Mouse (Mus musculus) CH12.LX (cell line): ENCODE results near the gene Nelfcd. TPM values are rescaled to one million over a fixed set of nuclear protein-coding genes. Genes with fewer than 3 reads are reported as not detected.

ENCODE experiments used
- DNase-seq: peaks from one replicate; pipeline ENCODE4 v3.0.0-alpha.2; 2013; ENCODE audit errors: extremely low read depth
- H3K27ac ChIP-seq: 2 replicates; pipeline ENCODE4 v1.5.1; 2012; ENCODE audit warnings: low read depth, mild to moderate bottlenecking, control low read depth, moderate library complexity; ENCODE audit not compliant: insufficient read depth
- H3K27me3 ChIP-seq: replicated peaks from 2 replicates; pipeline ENCODE3; 2012; ENCODE audit warnings: inconsistent platforms
- H3K36me3 ChIP-seq, 2 experiments: replicated peaks in 1 of 2; 2 replicates each; pipeline versions ENCODE3 to v1.6.1; 2012; ENCODE audit warnings: inconsistent platforms in 1 of 2, low read length in 1 of 2, mild to moderate bottlenecking in 1 of 2, mixed read lengths in 1 of 2, moderate library complexity in 1 of 2; ENCODE audit not compliant: control insufficient read depth in 1 of 2, insufficient read depth in 1 of 2
- H3K4me1 ChIP-seq, 2 experiments: 2 replicates each; pipeline ENCODE4 v1.6.1; 2012; ENCODE audit warnings: inconsistent platforms in 1 of 2, moderate library complexity in 1 of 2; ENCODE audit not compliant: insufficient read depth in 2 of 2, control insufficient read depth in 1 of 2
- H3K4me2 ChIP-seq: 2 replicates; pipeline ENCODE4 v1.6.1; 2012; ENCODE audit warnings: low read depth, mild to moderate bottlenecking, control low read depth; ENCODE audit not compliant: poor library complexity, insufficient read depth, severe bottlenecking
- H3K4me3 ChIP-seq, 3 experiments: fragments of 150-350 bp in 1 of 3; sonication (generic) in 1 of 3; replicated peaks in 1 of 3; 2 replicates each; pipeline versions ENCODE3 to v1.5.1; 2011 to 2012; ENCODE audit warnings: low read depth in 2 of 3, low read length in 2 of 3, mild to moderate bottlenecking in 2 of 3, moderate library complexity in 2 of 3, control low read depth in 1 of 3, improper control_type of control experiment in 1 of 3, inconsistent platforms in 1 of 3, mixed read lengths in 1 of 3; ENCODE audit not compliant: poor library complexity in 1 of 3
- H3K79me2 ChIP-seq: replicated peaks from 2 replicates; pipeline ENCODE4 v1.6.1; 2012; ENCODE audit warnings: mild to moderate bottlenecking, moderate library complexity; ENCODE audit not compliant: control insufficient read depth, poor library complexity, insufficient read depth, severe bottlenecking; ENCODE audit errors: extremely low read depth
- H3K9ac ChIP-seq: 2 replicates; pipeline ENCODE4 v1.6.1; 2012; ENCODE audit warnings: low read depth, mild to moderate bottlenecking, control low read depth, moderate library complexity; ENCODE audit not compliant: insufficient read depth
- H3K9me3 ChIP-seq: replicated peaks from 2 replicates; pipeline ENCODE3; 2012; ENCODE audit warnings: low read length, inconsistent platforms, mixed read lengths
- BHLHE40 ChIP-seq: IDR thresholded peaks from 2 replicates; pipeline ENCODE4 v1.6.1; 2011; ENCODE audit warnings: mild to moderate bottlenecking, low read depth, low read length, improper control_type of control experiment
- CHD1 ChIP-seq: IDR thresholded peaks from 2 replicates; pipeline ENCODE4 v1.6.1; 2012; ENCODE audit warnings: low read depth, low read length, improper control_type of control experiment, inconsistent platforms
- ELF1 ChIP-seq: IDR thresholded peaks from 2 replicates; pipeline ENCODE4 v1.6.1; 2014; ENCODE audit warnings: low read depth, mild to moderate bottlenecking, inconsistent platforms, low read length, improper control_type of control experiment
- GABPA ChIP-seq: IDR thresholded peaks from 2 replicates; pipeline ENCODE4 v1.6.1; 2012; ENCODE audit warnings: low read depth, low read length, improper control_type of control experiment, inconsistent platforms; ENCODE audit not compliant: insufficient replicate concordance
- HCFC1 ChIP-seq: IDR thresholded peaks from 2 replicates; pipeline ENCODE4 v1.6.1; 2012; ENCODE audit warnings: low read depth, mild to moderate bottlenecking, inconsistent platforms, low read length, improper control_type of control experiment
- IRF4 ChIP-seq: IDR thresholded peaks from 2 replicates; pipeline ENCODE4 v1.6.1; 2014; ENCODE audit warnings: low read depth, mild to moderate bottlenecking, inconsistent platforms, low read length, improper control_type of control experiment
- JUN ChIP-seq: IDR thresholded peaks from 2 replicates; pipeline ENCODE4 v1.6.1; 2011; ENCODE audit warnings: low read depth, mild to moderate bottlenecking, low read length, improper control_type of control experiment, moderate library complexity; ENCODE audit not compliant: insufficient read depth
- JUND ChIP-seq: conservative IDR thresholded peaks from 2 replicates; pipeline ENCODE4 v1.6.1; 2011; ENCODE audit warnings: low read depth, low read length, improper control_type of control experiment
- MAX ChIP-seq: IDR thresholded peaks from 2 replicates; pipeline ENCODE4 v1.6.1; 2011; ENCODE audit warnings: low read length, improper control_type of control experiment
- MEF2A ChIP-seq: IDR thresholded peaks from 2 replicates; pipeline ENCODE4 v1.6.1; 2014; ENCODE audit warnings: low read depth, mild to moderate bottlenecking, inconsistent platforms, low read length, improper control_type of control experiment, borderline replicate concordance
- MXI1 ChIP-seq: IDR thresholded peaks from 2 replicates; pipeline ENCODE4 v1.6.1; 2011; ENCODE audit warnings: mild to moderate bottlenecking, low read depth, low read length, improper control_type of control experiment
- NELFE ChIP-seq: IDR thresholded peaks from 2 replicates; pipeline ENCODE4 v1.6.1; 2011; ENCODE audit warnings: low read depth, low read length, improper control_type of control experiment
- NRF1 ChIP-seq: IDR thresholded peaks from 2 replicates; pipeline ENCODE4 v1.6.1; 2014; ENCODE audit warnings: low read depth, mild to moderate bottlenecking, inconsistent platforms, low read length, improper control_type of control experiment, moderate library complexity
- POLR2AphosphoS2 ChIP-seq: IDR thresholded peaks from 2 replicates; pipeline ENCODE4 v1.6.1; 2011; ENCODE audit warnings: low read depth, low read length, improper control_type of control experiment
- RAD21 ChIP-seq: IDR thresholded peaks from 2 replicates; pipeline ENCODE4 v1.6.1; 2011; ENCODE audit warnings: low read depth, mild to moderate bottlenecking, low read length, improper control_type of control experiment, moderate library complexity
- RCOR1 ChIP-seq: conservative IDR thresholded peaks from 2 replicates; pipeline ENCODE4 v1.6.1; 2012; ENCODE audit warnings: low read depth, mild to moderate bottlenecking, inconsistent platforms, low read length, improper control_type of control experiment
- SIN3A ChIP-seq: IDR thresholded peaks from 2 replicates; pipeline ENCODE4 v1.6.1; 2012; ENCODE audit warnings: low read length, improper control_type of control experiment, inconsistent platforms
- SMC3 ChIP-seq: IDR thresholded peaks from 2 replicates; pipeline ENCODE4 v1.6.1; 2011; ENCODE audit warnings: low read depth, low read length, improper control_type of control experiment
- UBTF ChIP-seq: IDR thresholded peaks from 2 replicates; pipeline ENCODE4 v1.6.1; 2012; ENCODE audit warnings: low read depth, mild to moderate bottlenecking, inconsistent platforms, low read length, improper control_type of control experiment, moderate library complexity
- USF1 ChIP-seq: IDR thresholded peaks from 2 replicates; pipeline ENCODE4 v1.6.1; 2014; ENCODE audit warnings: low read depth, mild to moderate bottlenecking, inconsistent platforms, low read length, improper control_type of control experiment
- USF2 ChIP-seq: conservative IDR thresholded peaks from 2 replicates; pipeline ENCODE4 v1.6.1; 2011; ENCODE audit warnings: low read depth, low read length, improper control_type of control experiment
- ZC3H11A ChIP-seq: IDR thresholded peaks from 2 replicates; pipeline ENCODE4 v1.6.1; 2012; ENCODE audit warnings: low read depth, mild to moderate bottlenecking, inconsistent platforms, low read length, improper control_type of control experiment
- ZKSCAN1 ChIP-seq: IDR thresholded peaks from 2 replicates; pipeline ENCODE4 v1.6.1; 2012; ENCODE audit warnings: low read depth, inconsistent platforms, low read length, improper control_type of control experiment, borderline replicate concordance
- ZMIZ1 ChIP-seq: IDR thresholded peaks from 2 replicates; pipeline ENCODE4 v1.6.1; 2012; ENCODE audit warnings: low read depth, mild to moderate bottlenecking, inconsistent platforms, low read length, improper control_type of control experiment
- ZNF384 ChIP-seq: IDR thresholded peaks from 2 replicates; pipeline ENCODE4 v1.6.1; 2012; ENCODE audit warnings: low read depth, low read length, improper control_type of control experiment, inconsistent platforms
- dilution Hi-C: fragments of 300-500 bp; cut with MboI; formaldehyde crosslinking; loops from 2 replicates; pipeline ENCODE4 v1.14.3; 2020; ENCODE audit warnings: low sequenced_read_pairs; ENCODE audit not compliant: extremely low pct_unique_long_range_greater_than_20kb, extremely low pct_ligation_motif_present
- in situ Hi-C: fragments of 300-500 bp; cut with MboI; formaldehyde crosslinking; loops from 3 replicates; pipeline ENCODE4 v1.14.3; 2019; ENCODE audit warnings: low sequenced_read_pairs, low pct_ligation_motif_present, low pct_unique_long_range_greater_than_20kb, mixed read lengths
- polyA plus RNA-seq: library from polyadenylated mRNA; unstranded; fragments of >175 nt; gene quantifications from 2 replicates; pipeline ENCODE4 v1.2.1, GENCODE M21; 2012; ENCODE audit warnings: low read depth; ENCODE audit not compliant: insufficient read length
- total RNA-seq, 2 experiments: library from RNA; depleted of rRNA; stranded (reverse); fragments of 300-350 nt in 1 of 2; fragments of >200 nt in 1 of 2; gene quantifications; 2 replicates each; pipeline ENCODE4 v1.2.3; 2012 to 2014

Gene Nelfcd
- total and polyA plus RNA-seq, 3 experiments = 39.1 to 50.5 (median 44.6) TPM

GRCm38 (mm10) chr2:174421107-174421506 lies 5.5 kb downstream of the Nelfcd start:
- Histone ChIP-seq H3K27ac (no peak overlapping the region), H3K9ac (no peak overlapping the region), H3K79me2 (peaks cover 8% of the 10 kb centered on the region; the same call in 1 of the 2 replicates), H3K4me3 (no peak overlapping the region), H3K9me3 (no peaks in the 10 kb centered on the region), H3K4me2 (no peak overlapping the region), H3K36me3 (peaks cover 66 to 87% of the 10 kb centered on the region in 2 experiments), H3K4me1 (peaks cover 7 to 21% of the 10 kb centered on the region in 2 experiments; a peak in 3 of 4 replicates), H3K27me3 (no peaks in the 10 kb centered on the region)
- no peak for DNase-seq
- TF ChIP-seq POLR2AphosphoS2 (no peak), JUND (no peak), ZKSCAN1 (no peak), HCFC1 (no peak), RCOR1 (no peak), SMC3 (no peak), MXI1 (no peak), IRF4 (no peak), BHLHE40 (no peak)
- in situ Hi-C loops = no loop called here
- dilution Hi-C loops = no loop called here

GRCm38 (mm10) chr2:174424301-174425085 lies 8.9 kb downstream of the Nelfcd start:
- Histone ChIP-seq H3K9ac (no peak overlapping the region), H3K36me3 (peaks cover 98 to 100% of the 10 kb centered on the region in 2 experiments), H3K4me3 (no peak overlapping the region), H3K79me2 (no peaks in the 10 kb centered on the region), H3K4me1 (no peaks in the 10 kb centered on the region), H3K27ac (no peak overlapping the region), H3K9me3 (no peaks in the 10 kb centered on the region), H3K27me3 (no peaks in the 10 kb centered on the region), H3K4me2 (no peak overlapping the region)
- no peak for DNase-seq
- dilution Hi-C loops = no loop called here
- in situ Hi-C loops = no loop called here
- no peak for TF ChIP-seq CHD1
- no peak for TF ChIP-seq JUN
- no peak for TF ChIP-seq MXI1
- no peak for TF ChIP-seq MEF2A
- no peak for TF ChIP-seq BHLHE40
- no peak for TF ChIP-seq USF1
- no peak for TF ChIP-seq ZKSCAN1
- no peak for TF ChIP-seq ELF1
- no peak for TF ChIP-seq RAD21
- no peak for TF ChIP-seq NELFE
- TF ChIP-seq ZMIZ1 = no peak
- no peak for TF ChIP-seq IRF4
- no peak for TF ChIP-seq NRF1
- TF ChIP-seq USF2 = no peak
- no peak for TF ChIP-seq ZNF384
- no peak for TF ChIP-seq MAX
- TF ChIP-seq SIN3A = no peak
- TF ChIP-seq UBTF = no peak
- no peak for TF ChIP-seq GABPA
- no peak for TF ChIP-seq ZC3H11A
